Mouse (Mus musculus): ENCODE results near the gene Ift140. TPM values are rescaled to one million over a fixed set of nuclear protein-coding genes. Genes with fewer than 3 reads are reported as not detected.
A peak's percentile ranks its signal among the peaks of the same experiment; 100 is the strongest.
"Not testable (repeated sequence)": the region's sequence is repeated elsewhere in the genome, so short reads cannot be mapped to it uniquely, and the experiment has no call there.

The Ift140 gene
- polyA plus RNA-seq, 1 experiment = 7.8 TPM

- DNase-seq (ENCODE audit: low read depth, low spot score) = no peak
- 69% methylated on average over 8 of the region's 8 CpGs for WGBS
Measured at GRCm38 (mm10) chr17:25111739-25112422, 96.0 kb downstream of the Ift140 start.

- 77% methylated on average over 3 of the region's 3 CpGs for WGBS
Measured at GRCm38 (mm10) chr17:25112423-25112810, 96.5 kb downstream of the Ift140 start.

DNA sequence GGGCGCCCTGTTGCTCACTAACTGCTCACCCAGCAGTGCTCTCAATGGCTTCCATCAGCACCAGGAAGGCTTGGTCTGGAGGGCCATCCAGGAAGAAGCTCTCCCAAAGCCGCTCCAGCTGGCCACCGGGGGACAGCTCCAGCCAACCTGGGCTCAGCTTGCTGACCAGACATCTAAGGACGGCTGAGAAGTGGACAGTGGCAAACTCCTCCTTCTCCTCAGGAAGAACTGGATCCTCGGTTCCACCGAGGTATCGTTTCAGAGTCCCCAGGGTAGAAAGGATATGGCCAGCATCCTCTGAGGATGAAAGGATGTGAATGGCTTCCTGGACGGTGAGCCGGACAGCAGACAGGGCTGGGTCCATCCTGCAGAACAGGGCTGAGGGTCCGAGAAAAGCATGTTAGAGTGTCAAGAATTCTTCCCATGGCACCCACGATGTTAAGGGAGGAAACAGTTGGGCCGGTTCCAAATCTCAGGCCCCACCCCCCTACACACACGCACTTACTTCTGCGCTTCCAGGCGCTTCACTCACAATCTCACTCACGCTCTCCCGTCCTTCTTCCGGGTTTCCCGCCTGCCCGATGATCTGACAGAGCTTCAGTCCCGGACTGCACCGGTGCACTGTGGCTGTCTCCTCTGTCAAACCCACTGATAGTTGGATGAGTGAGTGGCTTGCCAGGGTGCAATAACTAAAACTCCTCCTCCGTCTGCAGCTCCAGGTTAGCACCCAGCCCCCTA, 99.2 kb downstream of the Ift140 start:
- WGBS = 6% methylated on average over 23 of the region's 23 CpGs
- DNase-seq (ENCODE audit: low read depth, low spot score) = peak; percentile 21

More at GRCm38 (mm10) chr17:25112423-25112810, 96.5 kb downstream of the Ift140 start:
- no peak for DNase-seq (ENCODE audit: low read depth, low spot score)

- DNase-seq (ENCODE audit: low read depth, low spot score) = peak; percentile 74
- WGBS = 5% methylated on average over 40 of the region's 40 CpGs
Measured at GRCm38 (mm10) chr17:25115664-25116432, 100.0 kb downstream of the Ift140 start, which contains the start of gene Telo2. Gene Telo2, minus strand, starts transcription at chr17:25115967.

GRCm38 (mm10) chr17:25117263-25117662, 101.4 kb downstream of the Ift140 start:
- no peak for DNase-seq (ENCODE audit: low read depth, low spot score)

GRCm38 (mm10) chr17:25120406-25120805, 104.5 kb downstream of the Ift140 start, which contains the start of gene Ptx4:
Gene Ptx4, plus strand, starts transcription at chr17:25120760.
- 31% methylated on average over 3 of the region's 3 CpGs for WGBS
- DNase-seq (ENCODE audit: low read depth, low spot score) = no peak

More at GRCm38 (mm10) chr17:25117263-25117662, 101.4 kb downstream of the Ift140 start:
- 47% methylated on average over 4 of the region's 4 CpGs for WGBS

DNA sequence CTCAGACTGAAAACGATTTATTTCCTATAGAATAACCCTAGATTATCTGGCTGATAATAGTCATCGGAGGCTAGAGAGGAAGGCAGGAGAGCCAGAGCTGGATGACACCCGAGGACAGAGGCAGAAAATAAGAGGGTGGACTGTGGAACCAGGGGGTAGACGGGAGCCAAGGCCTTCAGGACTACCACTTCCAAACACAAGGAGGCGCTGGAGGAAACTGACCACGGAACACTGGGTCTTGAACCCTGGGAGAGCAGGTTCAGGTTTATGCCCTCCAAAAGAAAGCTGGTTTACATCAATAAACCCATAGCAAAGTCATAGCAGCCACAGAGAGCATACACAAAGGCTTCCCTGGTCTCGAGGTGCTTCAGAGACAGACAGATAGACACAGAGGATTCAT, 108.1 kb downstream of the Ift140 start:
- WGBS = 22% methylated on average over 7 of the region's 7 CpGs

DNA sequence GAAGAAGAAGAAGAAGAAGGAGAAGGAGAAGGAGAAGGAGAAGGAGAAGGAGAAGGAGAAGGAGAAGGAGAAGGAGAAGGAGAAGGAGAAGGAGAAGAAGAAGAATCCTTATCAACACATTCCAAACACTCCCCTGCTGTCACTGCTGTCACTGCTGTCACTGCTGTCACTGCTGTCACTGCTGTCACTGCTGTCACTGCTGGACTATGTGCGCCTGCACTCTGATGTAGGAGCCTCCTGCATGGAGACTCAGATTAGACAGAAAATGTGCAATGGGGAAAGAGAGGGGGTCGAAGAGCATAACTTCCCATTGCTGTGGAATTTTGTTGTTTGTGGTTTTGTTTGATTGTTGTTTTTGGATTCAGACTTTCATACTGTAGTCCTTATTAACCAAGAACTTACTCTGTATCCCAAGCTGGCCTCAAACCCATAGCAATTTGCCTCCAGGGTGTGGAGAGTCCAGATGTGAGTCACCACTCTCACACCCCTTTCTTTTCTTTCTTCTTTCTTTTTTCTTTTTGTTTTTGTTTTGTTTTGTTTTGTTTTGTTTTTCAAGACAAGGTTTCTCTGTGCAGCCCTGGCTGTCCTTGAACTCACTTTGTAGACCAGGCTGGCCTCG, 109.7 kb downstream of the Ift140 start:
- 71% methylated on average over 3 of the region's 3 CpGs for WGBS

More for the DNA sequence above, 108.1 kb downstream of the Ift140 start:
- no peak for DNase-seq (ENCODE audit: low read depth, low spot score)

GRCm38 (mm10) chr17:25127079-25127478, 111.2 kb downstream of the Ift140 start:
- DNase-seq (ENCODE audit: low read depth, low spot score) = no peak
- 22% methylated on average over 8 of the region's 8 CpGs for WGBS

More for the DNA sequence above, 109.7 kb downstream of the Ift140 start:
- not testable (repeated sequence) for DNase-seq (ENCODE audit: low read depth, low spot score)

DNA sequence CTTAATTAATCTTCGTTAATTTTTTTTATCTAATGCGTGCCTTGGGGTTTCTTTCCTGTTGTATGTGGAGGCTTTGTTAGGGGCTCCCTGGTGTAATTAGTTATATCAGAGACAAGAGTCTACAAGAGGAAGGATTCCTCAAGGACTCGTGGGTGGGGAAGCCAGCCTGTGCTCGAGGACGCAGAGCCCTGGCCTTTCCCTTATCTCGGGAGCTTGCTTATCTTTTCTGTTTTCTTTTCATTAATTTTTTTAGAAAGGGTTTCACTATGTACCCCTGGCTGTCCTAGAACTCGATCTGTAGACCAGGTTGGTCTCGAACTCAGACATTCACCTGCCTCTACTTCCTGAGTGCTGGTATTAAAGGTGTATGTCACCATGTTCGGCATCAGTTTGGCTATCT, 111.8 kb downstream of the Ift140 start:
- 61% methylated on average over 9 of the region's 9 CpGs for WGBS

GRCm38 (mm10) chr17:25130060-25130459, 114.2 kb downstream of the Ift140 start:
- WGBS = 91% methylated on average over 1 of the region's 1 CpGs
- DNase-seq (ENCODE audit: low read depth, low spot score) = no peak

More for the DNA sequence above, 111.8 kb downstream of the Ift140 start:
- DNase-seq (ENCODE audit: low read depth, low spot score) = no peak

DNA sequence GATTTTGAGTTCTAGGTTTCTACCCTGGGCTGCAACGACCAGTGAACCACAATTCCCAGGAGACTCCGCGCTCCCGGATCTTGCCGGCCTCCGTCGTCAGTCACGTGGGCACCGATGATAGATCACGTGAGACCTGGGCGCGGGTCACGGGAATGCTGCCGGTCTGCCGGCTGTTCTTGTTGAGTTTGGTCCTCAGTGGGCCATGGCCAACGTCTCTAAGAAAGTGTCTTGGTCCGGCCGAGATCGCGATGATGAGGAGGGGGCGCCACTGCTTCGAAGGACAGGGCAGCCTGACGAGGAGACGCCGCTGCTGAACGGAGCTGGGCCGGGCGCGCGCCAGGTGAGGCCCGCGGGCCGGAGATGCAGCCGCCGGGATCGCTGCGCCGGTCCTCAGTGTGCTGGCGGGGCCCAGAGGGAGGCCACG, 117.4 kb downstream of the Ift140 start, which contains the start of gene Clcn7:
Gene Clcn7 (plus strand): TSS at position 117 of the 424 bp plus-strand sequence.
- under 1% methylated on average over 40 of the region's 40 CpGs for WGBS
- peak; percentile 75 for DNase-seq (ENCODE audit: low read depth, low spot score)

DNA sequence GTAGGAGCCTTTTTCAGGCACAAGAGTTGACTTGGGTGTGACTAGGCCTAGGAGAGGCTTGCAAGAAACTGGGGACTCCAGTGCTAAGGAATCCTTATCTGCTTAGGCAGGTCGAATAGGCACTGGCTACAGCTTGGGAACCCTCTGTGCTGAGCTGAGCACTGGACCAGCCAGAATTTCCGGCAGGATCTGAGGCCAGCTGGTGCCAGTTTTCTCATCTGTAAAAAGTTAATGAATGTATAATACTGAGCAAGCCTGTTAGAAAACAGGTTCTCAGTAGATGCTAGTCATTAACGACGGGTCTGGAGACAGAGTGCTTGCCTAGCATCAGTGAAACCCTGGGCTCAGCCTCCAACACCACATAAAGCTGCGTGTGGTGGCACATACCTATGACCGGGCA, 119.7 kb downstream of the Ift140 start:
- 75% methylated on average over 6 of the region's 6 CpGs for WGBS
- DNase-seq (ENCODE audit: low read depth, low spot score) = no peak

DNA sequence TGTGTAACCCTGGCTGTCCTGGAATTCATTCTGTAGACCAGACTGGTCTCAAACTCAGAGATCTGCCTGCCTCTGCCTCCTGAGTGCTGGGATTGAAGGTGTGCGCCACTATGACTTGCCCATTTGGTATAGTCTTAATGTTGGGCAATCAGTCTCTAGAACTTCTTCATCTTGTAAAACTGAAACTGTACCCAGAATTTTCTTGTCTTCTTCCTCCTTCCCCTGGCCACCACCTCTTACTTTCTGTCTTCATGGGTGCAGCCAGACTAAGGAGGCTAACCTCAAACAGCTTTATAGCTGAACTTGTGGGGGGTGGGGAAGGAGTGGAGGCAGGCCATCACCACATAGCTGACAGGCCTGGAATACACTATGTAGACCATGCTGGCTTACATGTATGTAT, 122.9 kb downstream of the Ift140 start:
- no peak for DNase-seq (ENCODE audit: low read depth, low spot score)
- 97% methylated on average over 1 of the region's 1 CpGs for WGBS

- 69% methylated on average over 4 of the region's 4 CpGs for WGBS
- DNase-seq (ENCODE audit: low read depth, low spot score) = no peak
Measured at GRCm38 (mm10) chr17:25139960-25140359, 124.1 kb downstream of the Ift140 start.

Other genes with a start within 250 kb of the Ift140 start
- gene Meiob, start 211.8 kb upstream of the Ift140 start, polyA plus RNA-seq (2012; rRNA removed) = 0.05 TPM in 1 of 2 replicates, not detected in the other
- 105 and 239 TPM in 2 replicates for gene Hagh, start 175.9 kb upstream of the Ift140 start, polyA plus RNA-seq (2012; rRNA removed)
- gene Fahd1, start 165.7 kb upstream of the Ift140 start, polyA plus RNA-seq (2012; rRNA removed) = 54.7 and 121 TPM in 2 replicates
- 1.1 and 1.4 TPM in 2 replicates for gene Igfals, start 150.1 kb upstream of the Ift140 start, polyA plus RNA-seq (2012; rRNA removed)
- gene Nubp2, start 129.7 kb upstream of the Ift140 start, polyA plus RNA-seq (2012; rRNA removed) = 37.3 and 41.3 TPM in 2 replicates
- gene Spsb3, start 129.4 kb upstream of the Ift140 start, polyA plus RNA-seq (2012; rRNA removed) = 57.4 and 70.5 TPM in 2 replicates
- 21.6 and 34.0 TPM in 2 replicates for gene Eme2, start 121.0 kb upstream of the Ift140 start, polyA plus RNA-seq (2012; rRNA removed)
- 119 and 144 TPM in 2 replicates for gene Mrps34, start 121.0 kb upstream of the Ift140 start, polyA plus RNA-seq (2012; rRNA removed)
- 61.2 and 62.9 TPM in 2 replicates for gene Nme3, start 119.6 kb upstream of the Ift140 start, polyA plus RNA-seq (2012; rRNA removed)
- gene Mapk8ip3, start 79.1 kb upstream of the Ift140 start, polyA plus RNA-seq (2012; rRNA removed) = 41.0 and 69.6 TPM in 2 replicates
- 35.4 and 42.4 TPM in 2 replicates for gene Jpt2, start 55.4 kb upstream of the Ift140 start, polyA plus RNA-seq (2012; rRNA removed)
- gene Cramp1l, start 297 bp upstream of the Ift140 start, polyA plus RNA-seq (2012; rRNA removed) = 8.0 and 15.1 TPM in 2 replicates
- 16.7 and 18.5 TPM in 2 replicates for gene Tmem204, start 67.5 kb downstream of the Ift140 start, polyA plus RNA-seq (2012; rRNA removed)
- gene Telo2, start 99.9 kb downstream of the Ift140 start, polyA plus RNA-seq (2012; rRNA removed) = 9.4 and 12.2 TPM in 2 replicates
- gene Ptx4, start 104.7 kb downstream of the Ift140 start, polyA plus RNA-seq (2012; rRNA removed) = 0.07 and 0.10 TPM in 2 replicates
- 17.1 and 21.7 TPM in 2 replicates for gene Clcn7, start 117.3 kb downstream of the Ift140 start, polyA plus RNA-seq (2012; rRNA removed)
- gene Ccdc154, start 146.4 kb downstream of the Ift140 start, polyA plus RNA-seq (2012; rRNA removed) = not detected in 2 replicates
- not detected in 2 replicates for gene Gm38655, start 159.4 kb downstream of the Ift140 start, polyA plus RNA-seq (2012; rRNA removed)
- 9.5 and 10.4 TPM in 2 replicates for gene BC003965, start 168.5 kb downstream of the Ift140 start, polyA plus RNA-seq (2012; rRNA removed)
- 6.0 and 9.8 TPM in 2 replicates for gene Unkl, start 172.3 kb downstream of the Ift140 start, polyA plus RNA-seq (2012; rRNA removed)
- 36.1 and 37.5 TPM in 2 replicates for gene Gnptg, start 224.0 kb downstream of the Ift140 start, polyA plus RNA-seq (2012; rRNA removed)
- 11.6 and 12.7 TPM in 2 replicates for gene Tsr3, start 224.1 kb downstream of the Ift140 start, polyA plus RNA-seq (2012; rRNA removed)
- gene Baiap3, start 240.3 kb downstream of the Ift140 start, polyA plus RNA-seq (2012; rRNA removed) = 7.8 and 11.9 TPM in 2 replicates

Data from large intestine, adult 2 months (tissue).